Mouse (Mus musculus) G1E (cell line): Measurements from ENCODE around the gene Unc13c. TPM values are rescaled to one million over a fixed set of nuclear protein-coding genes. Genes with fewer than 3 reads are reported as not detected.

Experiments used
- ATAC-seq: 2 replicates; pipeline ENCODE4 v1.8.0; 2016; ENCODE audit warnings: mild to moderate bottlenecking; ENCODE audit not compliant: insufficient number of reproducible peaks, poor library complexity, low FRiP score, severe bottlenecking; ENCODE audit errors: extremely low read depth
- DNase-seq: peaks from one replicate; pipeline ENCODE4 v3.0.0; 2012; ENCODE audit warnings: low spot score
- H3K27me3 ChIP-seq: 2 replicates; pipeline ENCODE4 v1.6.1; 2012; ENCODE audit warnings: mild to moderate bottlenecking, low read length, inconsistent platforms; ENCODE audit not compliant: insufficient read depth
- H3K36me3 ChIP-seq: replicated peaks from 2 replicates; pipeline ENCODE3; 2012; ENCODE audit warnings: mild to moderate bottlenecking, inconsistent platforms
- H3K4me1 ChIP-seq: 2 replicates; pipeline ENCODE4 v1.6.1; 2012; ENCODE audit warnings: low read depth, low read length, inconsistent platforms, mixed read lengths; ENCODE audit not compliant: insufficient read depth
- H3K4me3 ChIP-seq: 2 replicates; pipeline ENCODE4 v1.5.1; 2012; ENCODE audit warnings: low read depth, mild to moderate bottlenecking, inconsistent platforms, low read length, moderate library complexity, mixed read lengths
- H3K9me3 ChIP-seq: replicated peaks from 2 replicates; pipeline ENCODE4 v1.6.1; 2012; ENCODE audit warnings: inconsistent platforms
- CTCF ChIP-seq: IDR thresholded peaks from 2 replicates; pipeline ENCODE4 v1.5.1; 2012; ENCODE audit warnings: low read depth, low read length, inconsistent platforms, mixed read lengths
- GATA1 ChIP-seq: IDR thresholded peaks from 2 replicates; pipeline ENCODE4 v1.6.1; 2012; ENCODE audit warnings: borderline replicate concordance, low read length, inconsistent platforms, mixed read lengths
- GATA2 ChIP-seq: IDR thresholded peaks from 2 replicates; pipeline ENCODE4 v1.6.1; 2012; ENCODE audit warnings: low read depth, low read length, inconsistent platforms, borderline replicate concordance
- POLR2AphosphoS5 ChIP-seq: IDR thresholded peaks from 2 replicates; pipeline ENCODE4 v1.6.1; 2012; ENCODE audit warnings: low read depth, low read length, inconsistent platforms; ENCODE audit not compliant: insufficient replicate concordance
- TAL1 ChIP-seq: conservative IDR thresholded peaks from 2 replicates; pipeline ENCODE4 v1.6.1; 2012; ENCODE audit warnings: low read depth, low read length, inconsistent platforms, mixed read lengths
- polyA plus RNA-seq: library from polyadenylated mRNA; stranded (reverse); fragments of >175 nt; gene quantifications from 2 replicates; pipeline ENCODE4 v1.2.3, GENCODE M21; 2012
- total RNA-seq, 2 experiments: library from RNA; stranded (forward) in 1 of 2; stranded (reverse) in 1 of 2; fragments of 200-1000 nt in 1 of 2; fragments of >200 nt in 1 of 2; fragmentation: Nextera tagmentation in 1 of 2; gene quantifications; 2 replicates each; pipeline ENCODE4 v1.2.3; 2014 to 2017

The Unc13c gene
- total RNA-seq (2014; fragmentation: Nextera tagmentation) (not detected in 2 replicates), total RNA-seq (2017) (0.05 and 0.06 TPM in 2 replicates), polyA plus RNA-seq (not detected in 2 replicates)

DNA sequence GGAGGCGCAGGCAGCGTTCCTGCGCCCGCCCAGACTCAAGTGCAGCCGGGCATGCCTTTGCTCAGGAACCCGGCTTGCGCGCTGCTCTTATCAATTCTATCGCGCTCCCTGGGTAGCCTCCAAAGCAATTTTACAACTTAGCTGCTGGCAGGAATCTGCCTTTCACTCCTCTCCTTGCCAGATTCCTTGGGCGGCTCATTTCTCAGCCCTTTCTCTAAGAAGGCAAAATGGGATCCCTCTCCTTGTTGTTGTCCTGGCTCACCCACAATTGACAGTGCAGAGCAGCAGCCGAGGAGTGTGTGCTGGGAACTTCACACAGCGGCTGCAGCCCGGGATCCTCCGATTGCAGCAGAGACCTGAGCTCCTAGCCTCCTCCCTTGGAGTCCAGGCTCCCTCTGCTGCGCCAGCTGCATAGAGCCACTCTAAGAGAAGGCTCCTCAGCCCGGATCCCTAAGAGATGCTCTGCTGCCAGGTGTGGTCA is at the start of gene Unc13c:
TSS of gene Unc13c (minus strand) at position 326 of the 481 bp plus-strand sequence.
- TF ChIP-seq CTCF: no peak
- no peak for TF ChIP-seq POLR2AphosphoS5
- TF ChIP-seq TAL1: no peak
- no peak for TF ChIP-seq GATA2
- no peak for TF ChIP-seq GATA1
- H3K4me3 ChIP-seq: no peak within 1 kb of the TSS
- DNase-seq (no peak), ATAC-seq (no peak)
- H3K36me3 ChIP-seq: no peaks in the 10 kb centered on the region
- no peaks in the 10 kb centered on the region for H3K4me1 ChIP-seq
- H3K9me3 ChIP-seq: peaks cover 19% of the 10 kb centered on the region
- no peaks in the 10 kb centered on the region for H3K27me3 ChIP-seq

DNA sequence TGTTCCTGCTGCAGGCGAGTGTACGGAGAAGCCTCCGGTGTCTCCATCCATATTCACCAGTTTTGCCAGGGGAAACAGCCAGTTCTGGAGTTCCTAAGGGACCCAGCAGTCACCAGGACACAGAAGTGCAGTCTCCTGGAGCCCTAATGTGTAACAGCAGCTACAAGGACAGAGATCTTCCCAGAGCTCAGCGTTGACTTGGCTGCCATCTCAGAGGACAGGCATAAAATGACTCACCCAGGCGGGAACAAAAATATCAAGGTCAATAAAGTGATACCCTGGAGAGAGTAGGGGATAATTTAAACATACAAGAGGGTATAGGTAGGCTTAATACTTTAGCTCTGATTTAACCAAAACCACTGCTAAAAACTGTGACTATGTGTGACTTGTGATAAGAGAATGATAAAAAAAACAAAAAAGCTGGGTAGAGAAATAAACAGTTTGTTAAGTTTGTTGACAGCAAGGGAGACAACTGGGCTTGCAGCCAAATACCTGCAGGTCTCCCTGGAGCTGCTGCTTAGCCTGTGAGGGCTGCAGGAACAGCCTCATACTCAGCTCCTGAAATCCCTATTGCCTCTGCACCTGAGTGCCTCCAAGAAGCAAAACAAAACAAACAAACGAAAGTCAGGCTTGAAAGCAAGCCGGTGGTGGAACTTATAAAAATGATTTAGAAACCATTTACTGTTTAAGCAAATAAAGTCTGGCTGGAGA is 39.4 kb upstream of the Unc13c start:
- DNase-seq: no peak
- no peaks in the 10 kb centered on the region for H3K4me1 ChIP-seq
- peaks cover 8% of the 10 kb centered on the region for H3K9me3 ChIP-seq
- no peaks in the 10 kb centered on the region for H3K36me3 ChIP-seq
- no peak for ATAC-seq
- no peak overlapping the region for H3K4me3 ChIP-seq
- H3K27me3 ChIP-seq: no peaks in the 10 kb centered on the region
- TF ChIP-seq CTCF (no peak), GATA2 (no peak), POLR2AphosphoS5 (no peak)

DNA sequence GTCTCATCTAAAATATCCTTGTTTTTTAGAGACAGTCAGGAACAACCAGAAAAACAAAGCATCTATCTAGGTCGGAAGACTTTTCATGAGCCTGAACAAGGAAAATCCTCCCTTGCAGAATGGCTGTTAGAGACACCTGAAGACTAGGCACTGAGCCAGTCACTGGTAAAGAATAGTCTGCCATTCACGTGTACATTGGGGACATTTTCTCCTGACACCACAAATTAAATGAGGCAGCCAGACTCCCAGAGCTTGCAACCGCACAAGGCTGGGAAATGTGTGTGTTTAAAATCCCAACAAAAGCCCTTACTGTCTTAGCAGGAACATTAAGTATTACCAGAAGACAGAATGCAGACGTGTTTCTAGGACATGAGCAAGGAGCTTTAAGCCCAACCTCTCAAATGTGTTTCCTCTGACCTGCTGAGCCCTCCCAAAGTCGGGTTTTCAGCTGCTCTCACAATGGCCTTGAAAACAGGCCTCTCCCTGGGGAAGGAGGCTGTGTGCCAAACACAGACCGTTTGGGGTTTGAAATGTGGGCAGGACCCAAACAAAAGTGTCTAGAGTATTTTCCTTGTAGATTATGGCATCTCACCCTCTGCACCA is 33.7 kb upstream of the Unc13c start:
- H3K27me3 ChIP-seq: no peaks in the 10 kb centered on the region
- H3K4me1 ChIP-seq: no peaks in the 10 kb centered on the region
- no peak overlapping the region for H3K4me3 ChIP-seq
- TF ChIP-seq CTCF (no peak), POLR2AphosphoS5 (no peak), TAL1 (no peak), GATA2 (no peak)
- no peak for DNase-seq
- no peak for ATAC-seq
- no peaks in the 10 kb centered on the region for H3K36me3 ChIP-seq
- peaks cover 11% of the 10 kb centered on the region for H3K9me3 ChIP-seq

DNA sequence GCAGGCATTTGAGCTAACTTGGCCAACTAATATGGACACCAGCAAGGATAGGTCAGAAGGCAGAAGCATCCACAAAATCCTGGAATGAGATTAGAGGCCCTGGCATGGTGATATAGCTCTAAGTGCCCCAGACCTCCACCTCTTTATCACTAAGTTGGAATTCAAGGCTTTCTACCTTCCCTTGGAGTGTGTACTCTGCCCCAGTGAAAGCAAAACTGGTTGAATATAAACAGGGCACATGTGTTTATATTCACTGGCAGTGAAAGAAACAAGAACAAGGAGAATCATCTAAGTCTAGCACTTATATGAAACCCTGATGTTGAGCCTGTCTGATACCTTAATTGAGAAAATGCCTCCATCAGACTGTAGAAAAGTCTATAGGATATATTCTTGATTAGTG is 19.3 kb upstream of the Unc13c start:
- Histone ChIP-seq H3K9me3 (no peaks in the 10 kb centered on the region), H3K4me1 (no peaks in the 10 kb centered on the region), H3K27me3 (no peaks in the 10 kb centered on the region), H3K4me3 (no peak overlapping the region), H3K36me3 (no peaks in the 10 kb centered on the region)
- no peak for TF ChIP-seq GATA2
- ATAC-seq (no peak), DNase-seq (no peak)

DNA sequence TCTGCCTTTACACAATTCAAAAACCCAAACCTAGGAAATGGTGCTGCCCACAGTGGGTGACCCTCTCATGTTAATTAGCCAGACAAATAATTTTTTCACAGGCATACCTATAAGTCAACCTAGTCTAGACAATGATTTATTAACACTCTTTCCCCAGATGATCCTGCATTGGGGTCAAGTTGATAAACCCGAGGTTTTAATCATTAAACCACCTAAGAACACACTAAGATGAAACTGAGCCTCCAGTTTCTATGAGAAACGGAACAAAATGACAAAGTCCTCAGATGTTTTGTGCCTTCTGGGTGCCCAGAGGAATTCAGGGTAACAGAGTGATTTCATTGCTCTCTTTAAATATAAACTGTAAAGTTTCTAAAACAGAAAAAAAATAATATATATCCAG is 18.5 kb upstream of the Unc13c start:
- TF ChIP-seq CTCF (no peak), GATA1 (no peak), TAL1 (no peak), POLR2AphosphoS5 (no peak), GATA2 (no peak)
- no peaks in the 10 kb centered on the region for H3K4me1 ChIP-seq

DNA sequence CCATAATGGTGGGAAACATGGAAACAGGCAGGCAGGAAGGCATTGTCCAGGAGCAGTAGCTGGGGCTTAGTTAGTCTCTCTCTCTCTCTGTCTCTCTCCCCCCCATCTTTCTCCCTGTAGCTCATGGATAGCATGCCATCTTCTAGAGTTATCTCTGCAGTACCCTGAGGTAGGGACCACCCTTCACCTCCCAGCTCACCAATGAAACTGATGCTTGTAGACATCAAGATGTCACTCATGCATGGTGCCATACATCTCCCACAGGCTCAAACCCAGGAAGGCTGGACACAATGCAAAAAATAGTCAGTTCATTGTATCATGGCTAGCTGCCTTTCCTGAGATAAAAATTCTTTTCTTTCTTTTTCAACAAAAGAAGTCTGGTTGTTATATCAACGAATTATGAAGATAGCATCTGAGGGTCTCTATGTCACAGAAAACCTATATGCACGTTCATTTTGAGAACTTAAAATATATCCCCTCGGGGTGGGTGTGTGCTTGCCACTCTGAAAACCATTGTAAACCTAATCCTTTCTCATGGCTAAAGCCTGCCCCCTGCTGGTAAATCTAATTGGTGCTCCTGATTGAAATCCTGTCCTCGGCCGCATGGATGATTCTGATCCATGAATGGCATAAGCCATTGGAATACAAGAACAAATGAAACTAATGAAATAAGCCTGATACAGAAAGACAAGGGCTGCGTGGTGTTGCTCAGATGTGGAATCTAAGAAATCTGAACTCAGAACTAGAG is 14.0 kb upstream of the Unc13c start:
- TF ChIP-seq GATA2: no peak
- no peak for TF ChIP-seq TAL1
- no peak for TF ChIP-seq POLR2AphosphoS5
- Histone ChIP-seq H3K27me3 (no peaks in the 10 kb centered on the region), H3K36me3 (no peaks in the 10 kb centered on the region), H3K4me3 (no peak overlapping the region), H3K9me3 (peaks cover 3% of the 10 kb centered on the region; the same call in 1 of the 2 replicates), H3K4me1 (no peaks in the 10 kb centered on the region)
- DNase-seq (no peak), ATAC-seq (no peak)

More for the DNA sequence above, 18.5 kb upstream of the Unc13c start:
- Histone ChIP-seq H3K4me3 (no peak overlapping the region), H3K27me3 (no peaks in the 10 kb centered on the region), H3K36me3 (no peaks in the 10 kb centered on the region), H3K9me3 (peaks cover 3% of the 10 kb centered on the region; the same call in 1 of the 2 replicates)
- DNase-seq: no peak
- no peak for ATAC-seq
